Mouse (Mus musculus) layer of hippocampus, postnatal 14 days (tissue): ENCODE measurements around the gene D10Jhu81e. TPM values are rescaled to one million over a fixed set of nuclear protein-coding genes. Genes with fewer than 3 reads are reported as not detected.

ENCODE experiments used
- DNase-seq, 2 experiments: peaks; one replicate each; pipeline ENCODE4 v3.0.0; 2021 to 2022; ENCODE audit warnings: low spot score in 2 of 2, mixed read lengths in 1 of 2
- total RNA-seq, 2 experiments: library from RNA; stranded (reverse); gene quantifications; 2 replicates each; pipeline ENCODE4 v1.2.3; 2021

D10Jhu81e gene
- total RNA-seq, 2 experiments from 2014 or later = 116 to 119 TPM

- no peak for DNase-seq
Observed at GRCm38 (mm10) chr10:78164786-78165185, 4.8 kb downstream of the D10Jhu81e start.

GRCm38 (mm10) chr10:78163923-78164322, 5.7 kb downstream of the D10Jhu81e start:
- peak; percentile 56 to 69 for DNase-seq

GRCm38 (mm10) chr10:78163241-78163640, 6.3 kb downstream of the D10Jhu81e start:
- no peak for DNase-seq

GRCm38 (mm10) chr10:78162646-78163045, 6.9 kb downstream of the D10Jhu81e start:
- no peak for DNase-seq

GRCm38 (mm10) chr10:78161096-78161495, 8.5 kb downstream of the D10Jhu81e start:
- no peak for DNase-seq

- no peak for DNase-seq
Observed at GRCm38 (mm10) chr10:78160369-78161095, 9.1 kb downstream of the D10Jhu81e start.

GRCm38 (mm10) chr10:78159906-78160305, 9.7 kb downstream of the D10Jhu81e start:
- peak; percentile 85 to 88 for DNase-seq

- peak in 1 of 2 experiments; percentile 31 for DNase-seq
Observed at GRCm38 (mm10) chr10:78159252-78159878, 10.2 kb downstream of the D10Jhu81e start.

- DNase-seq = no peak
Observed at GRCm38 (mm10) chr10:78158041-78158440, 11.5 kb downstream of the D10Jhu81e start.

- DNase-seq = no peak
Observed at GRCm38 (mm10) chr10:78156926-78157325, 12.7 kb downstream of the D10Jhu81e start.

GRCm38 (mm10) chr10:78148834-78149766, 20.5 kb downstream of the D10Jhu81e start:
- DNase-seq = no peak

GRCm38 (mm10) chr10:78147908-78148441, 21.6 kb downstream of the D10Jhu81e start:
- DNase-seq = no peak

GRCm38 (mm10) chr10:78143727-78144505, 25.7 kb downstream of the D10Jhu81e start:
- DNase-seq = no peak

GRCm38 (mm10) chr10:78140843-78141242, 28.7 kb downstream of the D10Jhu81e start:
- no peak for DNase-seq

- no peak for DNase-seq
Observed at GRCm38 (mm10) chr10:78140251-78140600, 29.4 kb downstream of the D10Jhu81e start.

GRCm38 (mm10) chr10:78139572-78140250, 29.9 kb downstream of the D10Jhu81e start:
- no peak for DNase-seq

- DNase-seq = peak in 1 of 2 experiments; percentile 16
Observed at GRCm38 (mm10) chr10:78138812-78139523, 30.6 kb downstream of the D10Jhu81e start.

GRCm38 (mm10) chr10:78137191-78137590, 32.4 kb downstream of the D10Jhu81e start:
- no peak for DNase-seq

GRCm38 (mm10) chr10:78135947-78136346, 33.6 kb downstream of the D10Jhu81e start:
- DNase-seq = no peak
